Mouse (Mus musculus): ENCODE data around the gene Mroh2a. TPM values are rescaled to one million over a fixed set of nuclear protein-coding genes. Genes with fewer than 3 reads are reported as not detected.

Gene Mroh2a
- polyA plus RNA-seq, 1 experiment from 2014 or later = 1.4 TPM

GRCm38 (mm10) chr1:88303762-88304161, 77.0 kb downstream of the Mroh2a start:
- Histone ChIP-seq H3K4me2 (replicated peaks; ENCODE audit: low read depth, low read length) (no peak overlapping the region), H3K9ac (ENCODE audit: low read depth, low read length) (no peak overlapping the region), H3K4me3 (ENCODE audit: low read length) (no peak overlapping the region), H3K27ac (ENCODE audit: low read depth, low read length) (no peak overlapping the region), H3K27me3 (ENCODE audit: control insufficient read depth, insufficient read depth, low read length) (no peaks in the 10 kb centered on the region), H3K36me3 (ENCODE audit: control insufficient read depth, insufficient read depth, low read length) (no peaks in the 10 kb centered on the region), H3K4me1 (ENCODE audit: control insufficient read depth, insufficient read depth, low read length) (no peaks in the 10 kb centered on the region), H3K9me3 (ENCODE audit: control insufficient read depth, low read length) (peaks cover 94% of the 10 kb centered on the region)
- no peak for ATAC-seq (ENCODE audit: low FRiP score, low TSS enrichment)
- WGBS = 64% methylated on average over 6 of the region's 6 CpGs

GRCm38 (mm10) chr1:88304261-88304985, 77.6 kb downstream of the Mroh2a start:
- ATAC-seq (ENCODE audit: low FRiP score, low TSS enrichment) = no peak
- no peaks in the 10 kb centered on the region for H3K27me3 ChIP-seq (ENCODE audit: control insufficient read depth, insufficient read depth, low read length)
- WGBS = 62% methylated on average over 8 of the region's 8 CpGs
- H3K27ac ChIP-seq (ENCODE audit: low read depth, low read length) = no peak overlapping the region
- H3K36me3 ChIP-seq (ENCODE audit: control insufficient read depth, insufficient read depth, low read length) = no peaks in the 10 kb centered on the region
- no peak overlapping the region for H3K4me3 ChIP-seq (ENCODE audit: low read length)
- no peak overlapping the region for H3K4me2 ChIP-seq (replicated peaks; ENCODE audit: low read depth, low read length)
- H3K9me3 ChIP-seq (ENCODE audit: control insufficient read depth, low read length) = peaks cover 91% of the 10 kb centered on the region
- H3K9ac ChIP-seq (ENCODE audit: low read depth, low read length) = no peak overlapping the region
- no peaks in the 10 kb centered on the region for H3K4me1 ChIP-seq (ENCODE audit: control insufficient read depth, insufficient read depth, low read length)

- H3K9ac ChIP-seq (ENCODE audit: low read depth, low read length) = no peak overlapping the region
- H3K27ac ChIP-seq (ENCODE audit: low read depth, low read length) = no peak overlapping the region
- peaks cover 87% of the 10 kb centered on the region for H3K9me3 ChIP-seq (ENCODE audit: control insufficient read depth, low read length)
- no peaks in the 10 kb centered on the region for H3K36me3 ChIP-seq (ENCODE audit: control insufficient read depth, insufficient read depth, low read length)
- WGBS = 51% methylated on average over 6 of the region's 6 CpGs
- ATAC-seq (ENCODE audit: low FRiP score, low TSS enrichment) = no peak
- H3K4me1 ChIP-seq (ENCODE audit: control insufficient read depth, insufficient read depth, low read length) = no peaks in the 10 kb centered on the region
- H3K4me3 ChIP-seq (ENCODE audit: low read length) = no peak overlapping the region
- no peak overlapping the region for H3K4me2 ChIP-seq (replicated peaks; ENCODE audit: low read depth, low read length)
- no peaks in the 10 kb centered on the region for H3K27me3 ChIP-seq (ENCODE audit: control insufficient read depth, insufficient read depth, low read length)
Observed at GRCm38 (mm10) chr1:88305018-88305795, 78.4 kb downstream of the Mroh2a start.

- no peak overlapping the region for H3K4me3 ChIP-seq (ENCODE audit: low read length)
- H3K27ac ChIP-seq (ENCODE audit: low read depth, low read length) = no peak overlapping the region
- H3K4me2 ChIP-seq (replicated peaks; ENCODE audit: low read depth, low read length) = no peak overlapping the region
- 50% methylated on average over 1 of the region's 1 CpGs for WGBS
- no peaks in the 10 kb centered on the region for H3K27me3 ChIP-seq (ENCODE audit: control insufficient read depth, insufficient read depth, low read length)
- no peak for ATAC-seq (ENCODE audit: low FRiP score, low TSS enrichment)
- H3K9ac ChIP-seq (ENCODE audit: low read depth, low read length) = no peak overlapping the region
- peaks cover 78% of the 10 kb centered on the region for H3K9me3 ChIP-seq (ENCODE audit: control insufficient read depth, low read length)
- H3K36me3 ChIP-seq (ENCODE audit: control insufficient read depth, insufficient read depth, low read length) = no peaks in the 10 kb centered on the region
- H3K4me1 ChIP-seq (ENCODE audit: control insufficient read depth, insufficient read depth, low read length) = no peaks in the 10 kb centered on the region
Observed at GRCm38 (mm10) chr1:88306543-88306942, 79.8 kb downstream of the Mroh2a start.

- no peak overlapping the region for H3K9ac ChIP-seq (ENCODE audit: low read depth, low read length)
- H3K36me3 ChIP-seq (ENCODE audit: control insufficient read depth, insufficient read depth, low read length) = no peaks in the 10 kb centered on the region
- H3K4me3 ChIP-seq (ENCODE audit: low read length) = no peak overlapping the region
- no peak overlapping the region for H3K27ac ChIP-seq (ENCODE audit: low read depth, low read length)
- WGBS = 68% methylated on average over 12 of the region's 12 CpGs
- no peaks in the 10 kb centered on the region for H3K4me1 ChIP-seq (ENCODE audit: control insufficient read depth, insufficient read depth, low read length)
- H3K9me3 ChIP-seq (ENCODE audit: control insufficient read depth, low read length) = peaks cover 72% of the 10 kb centered on the region
- ATAC-seq (ENCODE audit: low FRiP score, low TSS enrichment) = no peak
- no peaks in the 10 kb centered on the region for H3K27me3 ChIP-seq (ENCODE audit: control insufficient read depth, insufficient read depth, low read length)
- H3K4me2 ChIP-seq (replicated peaks; ENCODE audit: low read depth, low read length) = no peak overlapping the region
Observed at GRCm38 (mm10) chr1:88307180-88307579, 80.4 kb downstream of the Mroh2a start.

- no peak overlapping the region for H3K4me3 ChIP-seq (ENCODE audit: low read length)
- H3K4me2 ChIP-seq (replicated peaks; ENCODE audit: low read depth, low read length) = no peak overlapping the region
- H3K9ac ChIP-seq (ENCODE audit: low read depth, low read length) = no peak overlapping the region
- H3K36me3 ChIP-seq (ENCODE audit: control insufficient read depth, insufficient read depth, low read length) = no peaks in the 10 kb centered on the region
- WGBS = 50% methylated on average over 2 of the region's 2 CpGs
- H3K9me3 ChIP-seq (ENCODE audit: control insufficient read depth, low read length) = peaks cover 56% of the 10 kb centered on the region
- no peak for ATAC-seq (ENCODE audit: low FRiP score, low TSS enrichment)
- no peaks in the 10 kb centered on the region for H3K4me1 ChIP-seq (ENCODE audit: control insufficient read depth, insufficient read depth, low read length)
- no peak overlapping the region for H3K27ac ChIP-seq (ENCODE audit: low read depth, low read length)
- no peaks in the 10 kb centered on the region for H3K27me3 ChIP-seq (ENCODE audit: control insufficient read depth, insufficient read depth, low read length)
Observed at GRCm38 (mm10) chr1:88309020-88309419, 82.2 kb downstream of the Mroh2a start.

- no peak overlapping the region for H3K4me2 ChIP-seq (replicated peaks; ENCODE audit: low read depth, low read length)
- H3K27me3 ChIP-seq (ENCODE audit: control insufficient read depth, insufficient read depth, low read length) = no peaks in the 10 kb centered on the region
- WGBS = 57% methylated on average over 3 of the region's 3 CpGs
- H3K9ac ChIP-seq (ENCODE audit: low read depth, low read length) = no peak overlapping the region
- H3K4me1 ChIP-seq (ENCODE audit: control insufficient read depth, insufficient read depth, low read length) = no peaks in the 10 kb centered on the region
- H3K27ac ChIP-seq (ENCODE audit: low read depth, low read length) = no peak overlapping the region
- no peak overlapping the region for H3K4me3 ChIP-seq (ENCODE audit: low read length)
- ATAC-seq (ENCODE audit: low FRiP score, low TSS enrichment) = 0 out of 2 replicates have a peak, but pooled peaks have one; percentile 11
- H3K9me3 ChIP-seq (ENCODE audit: control insufficient read depth, low read length) = peaks cover 47% of the 10 kb centered on the region
- H3K36me3 ChIP-seq (ENCODE audit: control insufficient read depth, insufficient read depth, low read length) = no peaks in the 10 kb centered on the region
Observed at GRCm38 (mm10) chr1:88309905-88310304, 83.1 kb downstream of the Mroh2a start.

GRCm38 (mm10) chr1:88310349-88310748, 83.6 kb downstream of the Mroh2a start:
- WGBS = 69% methylated on average over 3 of the region's 3 CpGs

More at GRCm38 (mm10) chr1:88310349-88310748, 83.6 kb downstream of the Mroh2a start:
- Histone ChIP-seq H3K36me3 (ENCODE audit: control insufficient read depth, insufficient read depth, low read length) (no peaks in the 10 kb centered on the region), H3K4me1 (ENCODE audit: control insufficient read depth, insufficient read depth, low read length) (no peaks in the 10 kb centered on the region), H3K4me3 (ENCODE audit: low read length) (no peak overlapping the region), H3K9me3 (ENCODE audit: control insufficient read depth, low read length) (peaks cover 43% of the 10 kb centered on the region), H3K9ac (ENCODE audit: low read depth, low read length) (no peak overlapping the region), H3K27ac (ENCODE audit: low read depth, low read length) (no peak overlapping the region), H3K4me2 (replicated peaks; ENCODE audit: low read depth, low read length) (no peak overlapping the region), H3K27me3 (ENCODE audit: control insufficient read depth, insufficient read depth, low read length) (no peaks in the 10 kb centered on the region)
- 0 out of 2 replicates have a peak, but pooled peaks have one; percentile 55 for ATAC-seq (ENCODE audit: low FRiP score, low TSS enrichment)
